Mouse (Mus musculus) liver (tissue): Measurements from ENCODE around the gene Snx1.

Source experiments
- DNase-seq: peaks from one replicate; pipeline ENCODE4 v3.0.0-alpha.2; 2020; ENCODE audit warnings: mixed read lengths

Snx1 gene

DNA sequence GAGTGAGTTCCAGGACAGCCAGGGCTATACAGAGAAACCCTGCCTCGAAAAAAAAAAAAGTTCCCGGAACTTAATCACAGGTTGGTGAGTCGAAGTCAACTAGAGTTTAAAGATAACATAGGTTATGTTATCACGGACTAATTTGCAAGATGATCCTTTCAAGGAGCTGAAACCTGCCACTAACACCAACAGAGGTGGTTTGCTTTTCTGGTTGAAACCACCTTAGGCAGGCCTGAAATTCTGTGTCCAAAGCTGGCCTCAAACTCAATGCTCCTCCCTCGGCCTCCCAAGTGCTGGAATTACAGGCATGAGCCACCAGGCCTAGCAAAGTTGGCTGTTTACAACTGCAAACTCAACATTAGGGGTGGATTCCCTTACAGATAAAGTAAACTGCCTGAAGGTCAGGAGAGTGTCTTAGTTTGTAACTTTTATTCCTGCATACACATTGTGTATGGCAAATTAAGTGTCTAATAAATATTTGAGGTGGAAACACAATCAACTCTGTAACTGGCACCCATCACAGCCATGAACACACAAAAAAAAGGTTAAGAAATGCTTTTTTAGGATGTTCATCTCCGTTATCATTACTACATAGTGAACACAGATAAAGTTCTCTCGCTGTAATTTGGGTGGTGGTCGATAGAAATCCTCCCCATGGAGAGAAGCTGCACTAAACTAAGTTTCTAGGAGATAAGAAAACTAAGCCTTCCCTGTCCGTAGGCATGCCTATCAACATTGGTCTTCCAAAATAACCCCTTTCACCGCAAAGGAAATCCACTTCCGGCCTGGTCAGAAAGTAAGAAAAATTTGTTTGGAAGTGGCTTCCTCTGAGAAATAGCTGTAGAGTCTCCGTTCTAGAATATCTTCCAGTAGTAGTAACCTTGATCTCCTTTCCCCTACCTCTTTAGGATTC lies 588 bp downstream of the Snx1 start:
- peak; percentile 41 for DNase-seq

DNA sequence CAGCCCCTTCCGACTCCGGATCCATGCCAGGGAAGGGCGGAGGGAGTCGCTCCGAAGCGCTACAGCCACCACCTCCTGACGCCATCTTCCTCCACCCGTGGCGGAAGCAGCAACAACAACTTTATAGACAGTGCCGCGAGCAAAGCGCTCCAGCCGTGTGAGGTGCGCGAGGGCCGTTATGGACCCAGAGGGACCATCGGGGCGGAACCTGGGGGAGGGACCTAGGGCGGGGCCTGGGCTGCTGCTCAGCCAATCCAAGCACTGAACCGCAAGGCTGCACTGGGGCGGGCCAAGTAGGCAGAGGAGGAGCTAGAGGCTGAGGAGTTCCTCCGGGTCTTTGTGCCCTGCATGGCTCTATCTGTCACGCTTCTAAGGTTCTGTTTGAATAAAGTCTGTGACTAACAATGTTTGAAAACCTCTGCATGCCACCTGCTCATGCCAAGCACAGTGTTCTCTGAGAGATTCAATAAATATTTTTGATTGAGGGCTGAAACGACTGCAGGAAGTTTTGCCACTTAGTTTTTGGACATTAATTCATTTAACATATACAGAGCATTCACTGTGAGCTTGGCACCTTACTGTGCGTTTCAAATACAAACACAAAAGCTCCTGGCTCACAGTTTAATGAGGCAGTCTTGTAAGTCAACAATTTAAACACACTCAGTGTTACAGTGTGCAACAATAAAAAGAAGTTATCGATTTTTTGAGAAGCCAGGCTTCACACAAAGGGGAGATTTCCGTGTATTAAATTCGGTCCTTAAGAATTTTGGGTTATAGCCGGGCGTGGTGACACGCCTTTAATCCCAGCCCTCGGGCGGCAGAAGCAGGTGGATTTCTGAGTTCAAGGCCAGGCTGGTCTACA lies 1.5 kb downstream of the Snx1 start:
- DNase-seq, result peak; percentile 100

DNA sequence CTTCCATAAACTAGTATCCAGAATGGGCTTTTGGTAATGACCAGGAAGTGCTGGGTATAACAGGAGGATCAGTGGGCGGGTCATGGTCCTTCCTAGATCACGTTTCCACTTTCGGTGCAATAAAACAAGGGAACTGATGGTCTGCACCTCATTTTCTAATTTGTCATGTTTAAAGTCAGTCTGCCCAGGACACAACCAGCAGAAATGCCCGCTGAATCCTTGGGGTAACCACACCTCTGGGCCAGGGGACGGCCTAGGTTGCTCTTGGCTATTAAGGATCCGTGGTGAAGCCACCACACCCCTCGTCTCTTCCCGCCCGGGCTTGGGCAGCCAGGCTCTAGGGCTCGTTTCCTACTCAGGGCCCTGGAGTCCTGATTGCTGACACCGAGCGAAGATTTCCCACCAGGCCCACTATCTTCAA lies 2.3 kb downstream of the Snx1 start:
- DNase-seq, result peak; percentile 77

DNA sequence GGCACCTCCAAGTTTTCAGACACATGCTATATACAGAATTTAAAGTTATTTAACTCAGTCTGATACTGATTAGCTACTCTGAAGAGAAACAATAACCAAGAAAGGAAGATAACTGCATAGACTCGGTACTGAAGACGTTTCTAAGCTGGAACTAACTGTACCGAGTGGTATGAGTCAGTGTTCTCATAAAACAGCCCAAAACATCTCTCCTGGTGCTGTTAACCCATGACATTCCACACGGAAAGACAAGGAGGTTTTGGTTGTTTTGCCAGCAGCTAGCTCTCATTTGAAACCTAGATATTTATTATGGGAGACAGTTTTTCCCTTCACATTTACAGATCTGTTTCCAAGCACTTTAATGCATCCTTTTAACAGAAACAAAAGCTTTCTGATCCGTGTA lies 2.7 kb downstream of the Snx1 start:
- no peak for DNase-seq

DNA sequence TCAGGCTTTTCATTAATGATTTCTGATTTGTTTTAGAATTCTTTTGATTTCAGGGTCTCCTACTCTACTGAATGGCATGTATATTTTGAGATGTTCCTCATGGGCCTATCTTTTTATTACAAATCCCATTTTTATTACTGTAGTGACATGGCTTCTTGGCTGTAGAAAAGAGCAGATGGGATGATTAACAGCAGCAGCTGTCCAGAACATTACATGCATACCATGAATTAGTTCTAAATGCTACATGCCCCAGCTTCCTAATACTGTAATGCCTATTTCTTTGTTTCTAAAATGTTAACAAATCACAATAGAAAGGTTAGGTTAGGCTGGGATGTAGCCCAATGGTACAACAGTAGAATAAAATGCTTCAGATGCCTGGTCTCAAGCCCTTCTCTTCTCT lies 5.0 kb downstream of the Snx1 start:
- DNase-seq, result no peak

DNA sequence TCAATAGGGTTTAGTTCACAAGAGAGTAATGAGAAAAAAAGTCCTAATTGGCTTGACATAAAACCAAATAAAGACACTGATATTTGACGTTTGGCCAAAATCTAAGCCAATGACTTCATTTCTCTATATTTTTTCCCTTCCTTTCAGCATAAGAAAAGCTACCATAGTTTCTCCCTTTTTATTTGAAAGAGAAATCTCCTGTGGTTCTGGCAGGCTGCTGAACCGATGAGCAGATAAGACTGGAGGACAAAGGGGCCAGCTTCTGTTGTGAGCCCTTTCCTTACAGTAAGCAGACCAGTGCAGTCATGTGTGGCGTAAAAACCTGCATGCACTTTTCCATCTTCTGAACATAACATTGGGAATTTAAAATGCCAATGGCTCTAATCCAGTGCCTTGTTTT lies 5.4 kb downstream of the Snx1 start:
- DNase-seq, result no peak

DNA sequence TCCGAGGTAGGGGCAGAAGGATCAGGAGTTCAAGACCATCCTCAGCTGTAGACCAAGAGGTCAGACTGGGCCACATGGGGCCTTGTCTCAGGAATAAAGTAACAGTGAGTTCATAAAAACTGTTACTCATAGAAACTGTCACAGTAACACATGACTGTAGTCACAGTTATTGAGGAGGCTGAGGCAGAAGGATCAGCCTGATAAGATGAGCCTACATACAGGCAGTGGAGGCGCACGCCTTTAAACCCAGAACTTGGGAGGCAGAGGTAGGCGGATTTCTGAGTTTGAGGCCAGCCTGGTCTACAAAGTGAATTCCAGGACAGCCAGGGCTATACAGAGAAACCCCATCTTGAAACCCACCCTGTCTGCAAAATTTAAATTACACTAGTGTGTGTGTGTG lies 6.3 kb downstream of the Snx1 start:
- DNase-seq, result peak; percentile 63

DNA sequence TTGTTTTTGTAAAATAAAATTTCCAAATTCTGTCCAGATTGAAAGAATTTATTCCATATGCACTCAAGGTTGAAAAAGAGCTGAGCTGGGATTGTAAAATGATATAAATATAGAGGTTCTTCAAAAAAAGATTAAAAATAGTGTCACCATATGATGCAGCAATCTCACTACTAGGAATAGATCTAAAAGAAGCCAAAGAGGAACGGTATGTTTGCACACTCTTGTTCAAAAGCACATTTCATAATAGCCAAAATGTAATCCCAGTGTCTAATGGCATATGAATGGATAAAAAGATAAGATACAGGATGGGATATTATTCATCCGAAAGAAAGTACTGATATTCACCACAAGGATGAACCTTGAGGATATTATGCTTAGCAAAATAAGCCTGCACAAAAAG lies 6.9 kb downstream of the Snx1 start:
- DNase-seq, result no peak

DNA sequence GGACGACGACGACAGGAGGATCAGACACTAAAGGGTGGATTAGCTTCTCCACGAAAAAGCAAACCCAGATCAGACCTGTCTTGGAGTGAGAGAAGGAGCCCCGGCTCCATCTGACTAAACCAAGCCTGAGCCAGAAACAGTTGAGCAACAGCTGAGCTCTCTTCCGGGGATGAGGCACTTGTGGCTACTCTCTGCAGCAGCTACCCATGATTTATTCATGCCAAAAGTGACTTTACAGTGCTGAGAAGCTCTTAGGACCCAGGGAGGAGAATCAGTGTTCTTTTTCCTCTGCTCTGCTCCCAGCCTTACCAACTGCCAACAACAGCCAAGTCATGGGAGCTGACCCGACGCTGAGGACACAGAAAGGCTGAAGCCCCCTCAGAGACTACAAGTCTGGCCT lies 9.5 kb downstream of the Snx1 start:
- no peak for DNase-seq

DNA sequence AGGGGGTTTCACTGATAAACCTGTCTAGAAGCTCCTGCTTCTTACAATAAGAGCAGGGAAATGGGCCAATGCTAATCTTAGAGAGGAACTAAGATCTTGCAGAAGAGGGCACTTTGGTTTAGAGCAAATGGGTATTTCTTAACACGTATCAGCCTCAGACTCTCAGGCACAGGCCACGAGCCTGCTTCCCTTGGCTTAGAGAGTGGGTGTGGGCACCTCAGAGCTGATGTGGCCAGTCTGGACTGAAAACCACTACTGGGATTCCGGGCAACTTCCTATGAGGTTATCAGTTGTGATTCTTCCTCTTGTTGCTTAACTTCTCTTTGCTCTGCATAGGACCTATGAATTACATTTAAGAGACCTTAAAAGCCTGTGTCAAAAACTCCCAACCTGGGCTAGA lies 12.0 kb downstream of the Snx1 start:
- no peak for DNase-seq

DNA sequence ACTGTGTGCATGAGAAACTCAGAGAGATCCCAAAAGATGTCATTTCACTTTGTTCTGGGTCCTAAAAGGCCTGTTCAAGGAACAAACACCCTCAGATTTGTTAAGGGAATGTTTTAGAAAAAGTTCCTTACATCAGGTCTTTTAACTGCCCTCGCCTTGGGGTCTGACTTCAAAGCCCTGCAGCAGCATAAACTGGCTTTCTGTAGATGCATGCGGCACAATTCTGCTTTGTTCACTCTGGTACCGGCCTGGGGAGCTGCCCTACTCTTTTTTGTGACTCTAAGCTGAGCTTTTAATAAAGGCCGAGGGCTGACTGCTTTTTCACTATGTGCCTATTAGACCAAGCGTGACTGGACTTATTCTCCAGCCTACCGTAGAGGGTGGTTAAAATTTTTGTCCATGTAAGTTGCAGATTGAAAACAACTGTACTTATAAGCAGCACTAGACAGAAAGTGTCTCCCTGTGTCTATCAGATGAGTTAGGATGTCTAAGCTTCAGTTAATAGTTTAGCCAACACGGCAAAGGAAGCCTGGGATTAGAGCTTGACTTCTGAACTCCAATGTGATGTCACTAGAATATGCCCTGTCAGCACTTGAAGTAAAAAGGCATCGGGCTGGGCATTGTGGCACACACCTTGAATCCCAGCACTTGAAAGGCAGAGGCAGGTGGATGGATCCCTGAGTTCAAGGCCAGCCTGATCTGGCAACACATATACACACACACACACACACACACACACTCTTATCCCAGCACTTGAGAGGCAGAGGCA lies 15.6 kb downstream of the Snx1 start:
- no peak for DNase-seq

DNA sequence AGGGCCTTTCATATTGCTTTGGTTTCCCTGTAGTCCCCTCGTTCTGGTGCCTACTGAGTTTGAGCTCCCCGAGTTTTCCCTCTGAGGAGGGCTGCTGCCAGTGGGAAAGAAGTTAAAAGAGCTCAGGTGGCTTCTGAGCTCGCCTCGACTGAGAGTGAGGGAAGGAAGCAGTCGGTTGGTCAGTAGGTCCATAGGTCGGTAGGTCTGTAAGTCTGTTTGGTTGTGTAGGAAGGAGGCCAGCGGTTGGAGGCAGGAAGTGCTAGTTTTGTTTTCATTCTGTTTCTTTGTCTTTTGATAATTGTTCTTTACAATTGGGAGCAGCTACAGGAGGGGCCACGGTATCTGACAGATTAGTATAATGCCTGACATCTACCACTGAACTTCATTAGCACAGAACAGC lies 16.3 kb downstream of the Snx1 start:
- DNase-seq, result no peak

DNA sequence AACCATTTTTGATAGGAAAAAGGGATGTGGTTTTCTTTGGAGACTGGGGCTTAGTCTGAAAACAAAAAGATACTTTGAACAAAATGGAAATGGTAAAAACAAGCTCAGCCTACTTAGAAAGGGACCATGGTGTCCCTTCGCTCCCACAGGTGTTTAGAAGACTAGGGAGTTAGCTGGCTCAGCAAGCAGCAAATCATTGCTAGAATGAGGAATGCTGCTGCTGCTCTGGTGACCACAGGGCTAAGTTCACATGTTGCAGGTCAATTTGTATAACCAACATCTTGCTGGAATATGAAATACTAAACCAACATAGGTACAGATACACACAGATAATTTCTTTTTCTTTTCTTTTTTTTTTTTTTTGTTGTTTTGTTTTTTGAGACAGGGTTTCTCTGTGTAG lies 16.8 kb downstream of the Snx1 start:
- no peak for DNase-seq

DNA sequence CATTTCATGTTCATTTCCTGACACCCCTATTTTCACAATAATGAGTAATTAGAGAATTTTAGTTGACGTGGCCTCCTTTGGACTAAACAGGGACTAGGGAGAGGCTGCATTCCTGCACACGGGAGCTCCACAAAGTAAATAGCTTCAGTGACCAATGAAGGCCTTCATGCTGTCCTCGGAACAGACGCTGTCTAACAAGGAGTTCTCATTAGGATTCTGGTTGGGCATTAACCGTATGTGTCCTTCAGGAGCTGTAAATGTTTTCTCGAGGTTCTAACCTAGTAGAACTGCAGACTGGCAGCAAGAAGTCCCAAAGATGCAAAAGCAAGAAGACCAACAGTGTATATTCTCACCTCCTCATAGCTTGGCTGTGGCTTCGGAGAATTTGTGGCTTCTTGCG lies 21.2 kb downstream of the Snx1 start:
- DNase-seq, result no peak

DNA sequence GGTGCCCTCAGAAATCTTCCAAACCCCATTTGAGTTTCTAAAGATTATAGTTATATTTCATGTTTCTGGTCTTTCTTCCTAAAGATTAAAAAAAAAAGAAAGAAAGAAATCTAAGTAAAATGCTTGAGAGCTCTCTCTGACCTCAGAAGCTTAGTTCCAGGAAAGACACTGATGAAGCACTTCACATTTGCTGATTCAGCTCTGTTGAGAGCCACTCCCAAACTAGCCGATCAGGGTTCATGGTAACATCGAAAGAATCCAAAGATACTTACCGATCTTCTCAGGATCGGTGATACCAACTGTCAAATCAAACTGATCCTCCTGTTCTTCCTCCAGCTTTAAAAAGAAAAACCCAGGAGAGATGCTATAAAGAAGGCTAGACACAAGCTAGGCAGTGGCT lies 21.8 kb downstream of the Snx1 start:
- DNase-seq, result peak; percentile 29

DNA sequence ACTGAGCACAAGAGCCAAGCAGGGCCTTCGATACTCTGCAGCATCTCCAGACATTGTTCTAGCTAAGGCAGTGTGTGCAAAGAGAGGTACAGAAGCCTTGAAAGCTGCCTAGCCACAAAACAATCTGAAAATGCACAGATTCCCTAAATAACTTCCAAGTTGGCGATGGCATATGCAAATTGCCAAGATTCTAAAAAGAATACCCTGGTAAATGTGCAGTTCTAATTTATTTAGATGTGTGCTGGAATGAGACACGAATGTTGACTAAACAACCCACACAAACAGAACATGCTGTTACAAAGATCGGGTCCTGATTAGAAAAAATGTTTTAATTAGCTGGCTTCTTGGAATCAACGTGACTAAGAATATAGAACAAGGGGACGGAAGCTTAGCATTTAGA lies 23.7 kb downstream of the Snx1 start:
- DNase-seq, result no peak

DNA sequence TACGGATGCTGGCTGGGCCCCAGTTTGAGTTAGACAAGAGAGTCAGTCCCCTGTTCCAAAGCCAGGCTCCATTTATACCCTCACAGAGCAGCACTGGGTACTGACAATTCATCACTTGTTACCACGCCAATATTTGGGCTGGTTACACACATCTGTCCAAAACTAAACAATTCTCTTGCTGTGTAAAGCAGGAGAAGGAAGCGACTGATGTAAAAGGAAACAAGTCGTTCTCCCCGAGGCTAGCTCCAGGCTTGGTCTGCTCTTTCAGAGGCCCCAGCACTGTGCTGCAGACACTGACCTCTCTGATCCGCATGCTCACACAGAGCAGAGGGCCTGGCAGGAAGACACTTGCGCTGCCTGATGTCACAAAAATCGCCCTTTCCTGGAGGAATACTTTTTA lies 24.8 kb downstream of the Snx1 start:
- DNase-seq, result no peak

DNA sequence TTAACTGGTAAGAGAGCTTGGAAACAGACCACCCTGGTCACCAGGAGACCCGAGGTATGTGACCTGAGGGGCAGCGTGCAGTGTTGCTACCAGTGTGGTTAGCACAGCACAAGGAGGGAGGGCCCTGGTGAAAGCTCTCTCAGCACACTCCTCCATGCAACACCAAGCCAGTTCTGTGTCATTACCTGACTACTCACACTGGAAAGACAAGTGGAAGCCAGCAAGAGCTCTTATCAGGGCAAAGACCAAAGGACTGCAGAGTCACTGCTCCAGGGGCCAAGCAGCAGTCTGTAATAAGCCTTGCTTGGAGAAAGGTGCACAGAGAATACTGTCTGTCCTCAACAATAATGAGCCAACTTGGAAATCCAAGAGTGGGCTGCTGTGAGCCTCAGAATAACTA lies 33.7 kb downstream of the Snx1 start:
- peak; percentile 15 for DNase-seq

DNA sequence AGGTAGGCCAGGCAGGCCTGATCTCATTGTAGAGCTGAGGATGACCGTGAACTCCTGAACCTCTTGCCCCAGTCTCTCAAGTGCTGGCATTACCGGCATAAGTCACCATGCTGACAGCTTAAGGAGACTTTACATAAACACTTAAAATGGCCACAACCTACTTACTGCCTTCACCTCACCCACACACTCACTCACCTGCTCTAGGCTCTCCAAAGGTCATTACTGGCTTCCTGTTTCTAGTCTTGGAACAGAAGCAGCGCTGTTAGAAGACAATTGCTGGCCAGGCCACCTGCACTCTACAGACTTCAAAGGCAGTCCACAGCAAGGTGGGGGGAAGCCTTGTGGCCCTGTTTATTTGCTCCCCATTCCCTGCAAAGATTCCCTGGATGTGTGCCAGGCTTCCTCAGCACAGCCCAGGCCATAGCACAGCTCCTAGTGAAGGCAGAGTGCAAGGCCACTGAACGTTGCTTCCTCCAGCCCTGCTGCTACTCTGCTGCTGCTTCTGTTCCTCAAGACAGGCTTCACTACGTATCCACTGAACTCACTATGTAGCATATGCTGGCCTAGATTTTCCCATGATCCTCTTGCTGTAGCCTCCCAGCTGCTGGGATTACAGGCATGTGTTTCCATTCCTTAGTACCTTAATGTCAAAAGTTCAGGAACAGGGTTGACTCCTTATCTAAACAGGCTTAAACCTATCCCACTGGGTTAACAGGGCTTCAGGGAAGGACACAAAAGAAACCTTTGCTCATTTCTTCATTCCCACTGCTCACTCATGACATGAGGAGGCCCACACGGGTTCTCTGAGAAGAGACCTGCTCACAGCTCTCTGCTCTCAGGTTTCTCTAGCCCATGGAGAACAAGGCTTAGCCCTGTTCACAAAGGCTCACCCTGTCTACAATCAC lies 34.8 kb downstream of the Snx1 start:
- no peak for DNase-seq

DNA sequence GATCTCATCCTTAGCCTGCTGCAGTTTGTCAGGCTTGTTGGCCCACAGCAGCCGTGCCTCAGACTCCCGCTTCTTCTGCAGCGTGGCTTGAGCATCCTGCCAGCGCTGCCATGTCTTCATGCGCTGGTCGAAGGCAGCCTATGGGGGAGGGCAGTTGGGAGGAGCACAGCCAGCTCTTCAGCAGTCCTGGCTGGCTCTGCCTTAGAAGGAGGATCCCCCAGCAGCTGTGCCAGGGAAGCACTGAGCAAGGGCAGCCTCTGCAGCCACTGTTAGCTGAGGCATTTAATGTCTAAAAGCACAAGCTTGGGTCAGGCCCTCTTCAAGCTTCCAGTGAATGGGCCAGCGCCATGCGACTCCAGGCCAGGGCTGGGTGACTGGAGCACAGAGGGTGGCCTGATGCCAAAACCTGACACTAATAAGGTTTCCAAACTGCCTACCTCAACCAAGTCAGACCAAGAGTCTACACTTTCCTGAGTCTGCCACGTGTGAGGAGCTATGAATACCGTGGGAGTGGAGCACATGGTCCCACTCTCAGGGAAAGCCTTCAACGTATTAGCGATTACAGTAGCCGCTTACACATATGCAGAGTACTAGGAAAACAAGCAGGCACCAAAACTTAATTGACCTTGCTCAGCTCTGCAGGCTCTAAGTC lies 35.7 kb downstream of the Snx1 start:
- no peak for DNase-seq

DNA sequence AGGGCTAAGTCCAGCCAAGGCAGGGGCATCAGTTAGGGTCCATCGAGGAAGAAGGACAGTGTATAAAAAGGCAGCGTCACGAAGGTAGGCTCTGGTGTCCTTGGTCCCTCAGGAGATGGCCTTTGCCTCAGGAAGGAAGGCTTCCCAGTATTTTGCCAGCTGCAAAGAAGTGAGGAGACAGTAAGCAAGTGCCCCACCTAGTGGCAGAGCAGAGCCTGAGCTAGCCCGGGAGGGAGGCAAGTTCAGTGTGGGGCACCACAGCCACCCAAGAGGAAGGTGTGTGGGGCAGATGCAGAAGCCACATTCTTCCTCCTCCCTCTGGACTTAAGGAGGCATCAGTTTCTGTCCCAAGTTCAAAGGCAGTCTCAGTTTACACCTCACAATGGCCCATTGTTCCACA lies 38.0 kb downstream of the Snx1 start:
- DNase-seq, result peak; percentile 79

DNA sequence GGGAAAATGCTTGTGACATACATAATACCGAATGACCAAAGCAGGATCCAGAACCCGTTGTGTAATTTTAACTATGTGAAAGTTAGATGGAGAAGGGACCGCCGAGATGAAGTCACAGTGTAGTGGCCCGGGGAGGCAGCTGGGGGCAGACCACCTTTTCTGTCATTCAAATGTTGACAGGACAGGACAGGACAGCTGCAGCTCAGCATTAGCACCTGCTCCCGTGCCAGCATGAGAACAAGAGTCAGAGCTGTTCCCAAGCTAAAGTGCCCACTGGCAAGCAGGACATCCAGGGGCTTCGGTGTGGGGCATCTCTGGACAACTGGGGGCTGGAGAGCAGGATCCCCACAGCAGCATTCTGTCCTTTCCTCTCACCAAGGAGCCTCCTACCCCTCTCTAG lies 39.3 kb downstream of the Snx1 start:
- no peak for DNase-seq
